Mouse (Mus musculus) cerebellum, postnatal 4 days (tissue): Measurements from ENCODE around the gene Slc25a33.

Experiments used
- DNase-seq, 2 experiments: peaks; one replicate each; pipeline ENCODE4 v3.0.0; 2022; ENCODE audit warnings: low spot score in 2 of 2, mixed read lengths in 1 of 2

The Slc25a33 gene

GRCm38 (mm10) chr4:149728810-149729209, 45.3 kb downstream of the Slc25a33 start:
- no peak for DNase-seq

- DNase-seq, result no peak
These were observed 46.4 kb downstream of the Slc25a33 start for GRCm38 (mm10) chr4:149727636-149728035.

GRCm38 (mm10) chr4:149725661-149726350, 48.3 kb downstream of the Slc25a33 start:
- peak; percentile 79 to 91 for DNase-seq

GRCm38 (mm10) chr4:149724916-149725470, 49.1 kb downstream of the Slc25a33 start:
- DNase-seq, result no peak

- peak in 1 of 2 experiments; percentile 55 for DNase-seq
These were observed 50.0 kb downstream of the Slc25a33 start for GRCm38 (mm10) chr4:149723855-149724731.

- no peak for DNase-seq
These were observed 51.1 kb downstream of the Slc25a33 start for GRCm38 (mm10) chr4:149723021-149723390.

- DNase-seq, result no peak
These were observed 51.7 kb downstream of the Slc25a33 start for GRCm38 (mm10) chr4:149722104-149723020.

- DNase-seq, result no peak
These were observed 52.9 kb downstream of the Slc25a33 start for GRCm38 (mm10) chr4:149721163-149721562.

- DNase-seq, result peak; percentile 53 to 69
These were observed 54.4 kb downstream of the Slc25a33 start for GRCm38 (mm10) chr4:149719686-149720085.

GRCm38 (mm10) chr4:149714542-149714941, 59.5 kb downstream of the Slc25a33 start:
- no peak for DNase-seq

GRCm38 (mm10) chr4:149711955-149712354, 62.1 kb downstream of the Slc25a33 start:
- DNase-seq, result peak in 1 of 2 experiments; percentile 57

GRCm38 (mm10) chr4:149711485-149711884, 62.6 kb downstream of the Slc25a33 start:
- no peak for DNase-seq

- DNase-seq, result no peak
These were observed 63.6 kb downstream of the Slc25a33 start for GRCm38 (mm10) chr4:149710510-149710909.

GRCm38 (mm10) chr4:149705941-149706340, 68.1 kb downstream of the Slc25a33 start:
- DNase-seq, result no peak

- no peak for DNase-seq
These were observed 68.8 kb downstream of the Slc25a33 start for GRCm38 (mm10) chr4:149705298-149705697.

GRCm38 (mm10) chr4:149702210-149702979, 71.7 kb downstream of the Slc25a33 start, which contains the start of gene Pik3cd:
Gene Pik3cd, minus strand, starts transcription at chr4:149702571.
- no peak for DNase-seq

GRCm38 (mm10) chr4:149701426-149702209, 72.5 kb downstream of the Slc25a33 start:
- DNase-seq, result no peak

- no peak for DNase-seq
These were observed 74.1 kb downstream of the Slc25a33 start for GRCm38 (mm10) chr4:149699953-149700352.

GRCm38 (mm10) chr4:149698197-149698821, 75.8 kb downstream of the Slc25a33 start:
- DNase-seq, result peak in 1 of 2 experiments; percentile 32
